Mouse (Mus musculus) layer of hippocampus, adult 8-10 months (tissue): ENCODE data around the gene Gm1123. TPM values are rescaled to one million over a fixed set of nuclear protein-coding genes. Genes with fewer than 3 reads are reported as not detected.

Experiments
- DNase-seq, 2 experiments: peaks; one replicate each; pipeline ENCODE4 v3.0.0; 2022; ENCODE audit warnings: low spot score in 2 of 2
- total RNA-seq, 4 experiments: library from RNA; stranded (reverse); gene quantifications; 2 replicates each; pipeline ENCODE4 v1.2.4; 2022

Gene Gm1123
- total RNA-seq, 4 experiments from 2014 or later = 0.27 to 0.31 TPM; not detected in 2

GRCm38 (mm10) chr9:98958628-98959027, 76.9 kb downstream of the Gm1123 start:
- no peak for DNase-seq

DNA sequence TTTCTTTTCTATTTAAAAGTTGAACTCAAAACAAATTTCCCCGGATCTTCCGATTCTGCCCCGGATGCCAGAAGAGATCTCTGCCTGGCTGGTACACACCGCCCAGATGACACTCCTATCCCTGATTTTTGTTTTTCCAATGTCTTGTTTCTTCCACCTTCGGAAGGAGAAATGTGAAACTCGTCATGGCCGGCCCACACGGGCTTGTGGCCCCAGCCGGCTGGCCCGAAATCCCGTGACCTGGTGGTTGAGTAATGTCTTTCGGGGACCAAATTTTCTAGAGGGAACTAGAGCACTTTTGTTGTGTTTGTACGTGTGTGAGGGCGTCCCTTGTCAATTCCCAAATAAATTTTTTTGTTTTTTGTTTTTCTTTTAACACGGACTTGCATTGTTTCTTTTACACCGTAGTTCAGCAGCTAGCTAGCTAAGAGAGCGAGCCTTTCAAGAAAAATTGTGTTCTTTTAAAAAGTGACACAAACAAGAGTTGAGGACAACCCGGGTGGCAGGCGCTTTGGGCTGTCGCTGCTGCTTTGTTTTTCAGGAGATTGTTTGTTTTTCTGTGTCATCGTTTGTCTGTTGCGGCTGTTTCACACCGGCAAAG, 77.7 kb downstream of the Gm1123 start:
- no peak for DNase-seq

Other genes with a start within 250 kb of the Gm1123 start
- not detected for gene Prr23a1, start 193.2 kb downstream of the Gm1123 start, total RNA-seq
- gene Prr23a2, start 179.2 kb downstream of the Gm1123 start, total RNA-seq = not detected
- gene Prr23a3, start 170.9 kb downstream of the Gm1123 start, total RNA-seq = not detected
- gene 7420426K07Rik, start 132.6 kb downstream of the Gm1123 start, total RNA-seq = not detected
- 1 to 10 TPM in 1 of 4 experiments, under 1 TPM in 3; 0.52 to 1.1 (median 0.83) TPM for gene Foxl2, start 80.4 kb downstream of the Gm1123 start, total RNA-seq
- 10 to 100 TPM; 45.8 to 55.6 (median 51.0) TPM for gene Faim, start 49.3 kb downstream of the Gm1123 start, total RNA-seq
- gene Pik3cb, start 104.9 kb upstream of the Gm1123 start, total RNA-seq = 10 to 100 TPM; 26.4 to 29.2 (median 27.6) TPM
- gene Faiml, start 201.5 kb upstream of the Gm1123 start, total RNA-seq = not detected
- gene Cep70, start 207.7 kb upstream of the Gm1123 start, total RNA-seq = 10 to 100 TPM; 24.5 to 34.6 (median 28.8) TPM